Mouse (Mus musculus): ENCODE results near the gene Ssr2. TPM values are rescaled to one million over a fixed set of nuclear protein-coding genes. Genes with fewer than 3 reads are reported as not detected.

Ssr2 gene
- 136 TPM for polyA plus RNA-seq (2017; shearing (Covaris generic))

GRCm38 (mm10) chr3:88575540-88575939, at the start of gene Ssr2:
TSS of gene Ssr2 (plus strand) at chr3:88575876.

DNA sequence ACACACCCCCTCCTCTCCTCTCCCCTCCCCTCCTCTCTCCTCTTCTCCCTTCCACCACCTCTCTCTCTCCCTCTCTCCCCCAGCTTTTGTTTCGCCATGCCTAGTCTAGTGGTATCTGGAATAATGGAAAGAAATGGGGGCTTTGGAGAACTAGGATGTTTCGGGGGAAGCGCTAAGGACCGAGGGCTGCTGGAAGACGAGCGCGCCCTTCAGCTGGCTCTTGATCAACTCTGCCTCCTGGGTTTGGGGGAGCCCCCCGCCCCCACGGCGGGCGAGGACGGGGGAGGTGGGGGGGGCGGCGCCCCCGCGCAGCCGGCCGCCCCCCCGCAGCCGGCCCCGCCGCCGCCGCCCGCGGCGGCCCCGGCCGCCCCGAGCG, 43.4 kb upstream of the Ssr2 start, which contains the start of gene Mex3a:
Gene Mex3a, plus strand, starts transcription at position 97 of the 376 bp plus-strand sequence.

DNA sequence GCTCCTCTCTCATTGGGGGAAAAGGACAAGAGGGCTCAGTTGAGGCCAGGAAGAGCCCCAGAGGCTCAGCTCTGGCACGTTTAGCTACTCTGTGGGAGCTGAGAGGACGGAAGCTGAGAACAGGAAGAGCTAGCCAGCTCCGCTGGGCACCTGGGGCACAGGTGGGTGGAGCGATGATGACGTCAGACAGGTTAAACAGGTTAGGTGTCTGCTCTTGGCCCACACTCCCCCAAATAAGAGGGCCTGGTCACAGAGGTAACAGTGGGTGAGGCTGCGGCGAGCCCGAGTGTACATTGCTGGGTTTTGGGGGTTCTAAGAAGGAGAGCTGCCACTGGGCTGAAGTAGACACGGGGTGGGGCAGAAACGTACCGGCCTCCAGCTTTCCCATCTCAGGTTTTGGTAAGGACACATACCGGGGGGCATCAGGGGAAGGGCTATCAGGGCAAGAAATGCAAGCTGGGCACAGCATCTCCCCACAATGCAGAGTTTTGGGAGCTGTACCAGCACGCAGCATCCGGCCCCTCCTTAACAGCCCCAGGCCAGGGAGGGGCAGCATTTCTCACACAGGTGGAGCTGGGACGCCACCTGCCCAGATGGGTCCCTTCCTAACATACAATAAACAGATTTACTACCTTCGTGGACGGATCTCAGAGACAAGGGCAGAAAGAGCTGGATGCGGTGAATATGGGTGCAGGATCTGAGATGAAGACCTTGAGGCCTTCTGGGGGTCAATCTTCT, 27.3 kb upstream of the Ssr2 start, which contains the start of gene Rab25:
Gene Rab25, minus strand, starts transcription at position 121 of the 738 bp plus-strand sequence.

GRCm38 (mm10) chr3:88552676-88553524, 22.8 kb upstream of the Ssr2 start, which contains the start of gene Lamtor2:
TSS of gene Lamtor2 (minus strand) at chr3:88553074.

DNA sequence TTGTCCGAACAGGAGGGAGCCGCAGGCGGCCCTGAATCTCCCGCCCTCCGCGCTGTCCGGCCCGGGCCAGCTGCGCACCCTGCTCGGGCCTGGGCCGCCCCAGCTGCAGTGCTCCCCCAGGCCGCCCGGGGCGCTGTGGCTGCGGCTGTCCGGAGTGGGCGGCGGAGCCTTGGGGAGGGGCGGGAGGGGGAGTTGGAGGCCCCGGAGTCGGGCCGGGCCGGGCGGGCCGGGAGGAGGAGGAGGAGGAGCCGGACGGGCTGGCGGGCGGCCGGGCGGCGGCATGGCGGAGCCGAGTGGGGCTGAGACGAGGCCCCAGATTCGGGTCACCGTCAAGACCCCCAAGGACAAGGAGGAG, 22.2 kb upstream of the Ssr2 start, which contains the start of gene Ubqln4:
Gene Ubqln4, plus strand, starts transcription at position 234 of the 355 bp plus-strand sequence.

DNA sequence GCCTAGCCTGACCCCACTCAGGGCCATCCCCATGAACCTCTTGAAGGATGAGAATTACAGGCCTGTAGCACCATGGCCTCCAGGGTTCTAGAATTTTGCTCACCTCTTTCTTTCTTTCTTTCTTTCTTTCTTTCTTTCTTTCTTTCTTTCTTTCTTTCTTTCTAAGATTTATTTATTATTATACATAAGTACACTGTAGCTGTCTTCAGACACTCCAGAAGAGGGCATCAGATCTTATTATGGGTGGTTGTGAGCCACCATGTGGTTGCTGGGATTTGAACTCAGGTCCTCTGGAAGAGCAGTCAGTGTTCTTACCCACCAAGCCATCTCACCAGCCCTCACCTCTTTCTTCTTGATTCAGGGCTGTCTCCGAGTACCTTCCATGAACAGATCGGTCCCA, 30.0 kb downstream of the Ssr2 start, which contains the start of gene Arhgef2:
Gene Arhgef2, plus strand, starts transcription at position 301 of the 400 bp plus-strand sequence.

Other genes starting within 250 kb of the Ssr2 start
- 1.4 TPM for gene Tmem79, start 239.7 kb upstream of the Ssr2 start, polyA plus RNA-seq (2017; shearing (Covaris generic))
- 53.1 TPM for gene Smg5, start 239.6 kb upstream of the Ssr2 start, polyA plus RNA-seq (2017; shearing (Covaris generic))
- not detected for gene Paqr6, start 211.3 kb upstream of the Ssr2 start, polyA plus RNA-seq (2017; shearing (Covaris generic))
- not detected for gene Bglap3, start 203.1 kb upstream of the Ssr2 start, polyA plus RNA-seq (2017; shearing (Covaris generic))
- not detected for gene Bglap2, start 197.2 kb upstream of the Ssr2 start, polyA plus RNA-seq (2017; shearing (Covaris generic))
- not detected for gene Bglap, start 191.4 kb upstream of the Ssr2 start, polyA plus RNA-seq (2017; shearing (Covaris generic))
- gene Pmf1, start 165.5 kb upstream of the Ssr2 start, polyA plus RNA-seq (2017; shearing (Covaris generic)) = 34.7 TPM
- 21.2 TPM for gene Slc25a44, start 150.7 kb upstream of the Ssr2 start, polyA plus RNA-seq (2017; shearing (Covaris generic))
- gene Sema4a, start 114.7 kb upstream of the Ssr2 start, polyA plus RNA-seq (2017; shearing (Covaris generic)) = 33.9 TPM
- gene Lmna, start 65.9 kb upstream of the Ssr2 start, polyA plus RNA-seq (2017; shearing (Covaris generic)) = 12.2 TPM
- gene Mex3a, start 43.5 kb upstream of the Ssr2 start, polyA plus RNA-seq (2017; shearing (Covaris generic)) = 0.26 TPM
- not detected for gene Rab25, start 27.6 kb upstream of the Ssr2 start, polyA plus RNA-seq (2017; shearing (Covaris generic))
- 198 TPM for gene Lamtor2, start 22.8 kb upstream of the Ssr2 start, polyA plus RNA-seq (2017; shearing (Covaris generic))
- gene Ubqln4, start 22.1 kb upstream of the Ssr2 start, polyA plus RNA-seq (2017; shearing (Covaris generic)) = 49.3 TPM
- 127 TPM for gene Arhgef2, start 30.1 kb downstream of the Ssr2 start, polyA plus RNA-seq (2017; shearing (Covaris generic))
- not detected for gene Rxfp4, start 77.3 kb downstream of the Ssr2 start, polyA plus RNA-seq (2017; shearing (Covaris generic))
- gene Khdc4, start 109.9 kb downstream of the Ssr2 start, polyA plus RNA-seq (2017; shearing (Covaris generic)) = 74.1 TPM
- gene Rit1, start 141.0 kb downstream of the Ssr2 start, polyA plus RNA-seq (2017; shearing (Covaris generic)) = 60.1 TPM
- gene Syt11, start 199.3 kb downstream of the Ssr2 start, polyA plus RNA-seq (2017; shearing (Covaris generic)) = 94.0 TPM

Measured in activated CD4-positive, CD25-positive, alpha-beta regulatory T cell, adult 9 weeks (primary cell).